Mouse (Mus musculus) liver, adult 2 months (tissue): Measurements from ENCODE around the gene Zfp704.

ENCODE experiments used
- CTCF ChIP-seq: fragments of 200-500 bp; IDR thresholded peaks from 2 replicates; pipeline ENCODE4 v1.5.1; 2011; ENCODE audit warnings: low read depth, low read length, control low read depth
- POLR2A ChIP-seq: fragments of 200-500 bp; IDR thresholded peaks from 2 replicates; pipeline ENCODE4 v1.6.1; 2011; ENCODE audit warnings: low read length, control low read depth; ENCODE audit not compliant: insufficient read depth; ENCODE audit errors: extremely low read depth

- TF ChIP-seq POLR2A = no peak
- no peak for TF ChIP-seq CTCF
Observed at GRCm38 (mm10) chr3:9607686-9608085, 2.2 kb downstream of the Zfp704 start.
